Mouse (Mus musculus) neutrophil, adult 5-6 weeks (primary cell): ENCODE data around the gene Ddx31. TPM values are rescaled to one million over a fixed set of nuclear protein-coding genes. Genes with fewer than 3 reads are reported as not detected.

Source experiments
- ATAC-seq: fragments of 151-379, 151-347 bp; 2 replicates; pipeline ENCODE4 v1.8.0; 2017; ENCODE audit warnings: mild to moderate bottlenecking, moderate TSS enrichment; ENCODE audit not compliant: insufficient number of reproducible peaks, poor library complexity, low FRiP score, severe bottlenecking; ENCODE audit errors: extremely low read depth
- total RNA-seq: library from RNA; stranded (forward); fragments of 200-1000 nt; gene quantifications from 2 replicates; pipeline ENCODE4 v1.2.3, GENCODE M21; 2017

Gene Ddx31
- total RNA-seq, result 16.6 and 17.6 TPM in 2 replicates

DNA sequence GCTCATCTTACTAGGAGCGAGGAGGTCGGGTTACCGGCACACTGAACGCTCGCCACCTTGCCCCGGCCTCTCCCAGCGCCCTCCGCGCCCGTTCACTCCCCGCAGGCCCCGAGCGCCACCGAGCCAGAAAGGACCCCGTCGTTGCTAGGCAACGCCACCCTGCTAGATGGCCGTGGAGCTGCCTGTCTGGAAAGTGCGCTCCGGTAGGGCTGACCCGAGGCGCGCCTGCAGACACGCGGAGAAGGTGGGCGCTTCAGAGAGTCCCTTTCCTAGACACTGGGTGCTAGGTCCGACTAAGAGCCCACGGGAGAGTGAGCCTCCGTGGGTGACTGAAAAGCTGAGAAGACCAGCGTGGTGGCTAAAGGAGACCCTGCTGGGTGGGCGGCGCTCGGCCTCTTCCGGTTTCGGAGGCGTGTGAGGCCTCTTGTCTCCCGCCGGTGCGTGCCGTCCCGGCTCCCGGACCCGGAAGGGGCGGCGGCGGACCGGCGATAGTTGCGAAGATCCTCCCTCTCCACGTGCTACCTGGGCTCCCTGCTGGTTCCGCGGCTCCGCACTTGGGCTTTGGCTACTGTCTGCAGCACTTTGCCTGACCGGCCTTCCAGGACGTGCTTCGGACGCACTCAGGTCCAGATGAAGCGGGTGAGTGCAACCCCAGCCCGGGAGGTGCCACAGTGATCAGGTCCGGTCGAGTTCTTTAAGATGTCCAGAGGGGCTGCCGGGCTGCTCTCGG is at the start of gene Ddx31, which contains the start of gene Gtf3c4:
Gene Ddx31 (plus strand): TSS at position 185 of the 730 bp plus-strand sequence.
Gene Gtf3c4 (minus strand): TSS at position 139 of the 730 bp plus-strand sequence.
- ATAC-seq, result peak; percentile 95

DNA sequence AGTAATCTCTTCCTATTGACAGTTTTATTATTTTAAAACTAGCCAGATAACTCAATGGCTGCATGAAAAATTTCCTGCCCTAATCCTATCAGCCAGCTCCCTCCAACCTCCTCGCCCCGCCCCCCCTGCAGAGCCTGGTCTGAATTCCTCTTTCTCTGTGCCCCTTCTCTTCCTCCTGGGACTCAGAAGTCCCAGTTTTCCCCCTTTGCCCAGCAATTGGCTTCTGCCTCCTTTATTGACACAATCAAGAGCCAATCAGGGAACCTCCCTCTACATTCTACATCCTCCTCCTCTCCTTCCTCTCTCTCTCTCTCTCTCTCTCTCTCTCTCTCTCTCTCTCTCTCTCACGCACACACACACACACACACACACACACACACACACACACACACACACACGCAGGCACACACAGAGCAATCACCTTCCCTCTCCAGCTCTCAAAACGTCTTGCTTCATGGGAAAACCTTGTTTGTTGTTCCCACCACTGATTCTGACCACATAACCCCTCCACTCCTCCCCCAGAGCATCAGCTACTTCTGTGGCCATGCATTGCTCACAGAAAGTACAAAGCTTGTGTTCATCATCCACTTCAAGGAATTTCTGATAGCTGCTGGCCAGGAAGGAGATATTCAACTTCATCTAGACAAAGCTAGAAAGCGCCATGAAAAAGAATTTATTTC is 47.1 kb upstream of the Ddx31 start:
- no peak for ATAC-seq

DNA sequence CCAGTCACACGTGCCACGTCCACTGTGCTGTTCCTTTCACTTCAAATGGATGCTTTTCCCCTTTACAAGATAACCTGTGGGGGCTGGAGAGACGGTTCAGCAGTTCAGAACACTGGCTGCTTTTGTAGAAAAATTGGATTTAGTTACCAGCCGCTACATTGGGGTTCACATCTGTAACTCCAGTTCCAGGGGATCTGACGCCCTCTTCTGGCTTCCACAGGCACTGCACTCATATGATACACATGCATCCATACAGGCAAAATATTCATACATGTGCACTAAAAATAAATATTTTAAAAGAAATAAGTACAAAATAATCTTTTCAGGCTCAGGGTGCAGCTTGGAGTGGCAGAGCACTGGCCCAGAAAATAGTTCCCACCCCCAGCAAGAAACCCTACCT is 45.6 kb upstream of the Ddx31 start:
- no peak for ATAC-seq

DNA sequence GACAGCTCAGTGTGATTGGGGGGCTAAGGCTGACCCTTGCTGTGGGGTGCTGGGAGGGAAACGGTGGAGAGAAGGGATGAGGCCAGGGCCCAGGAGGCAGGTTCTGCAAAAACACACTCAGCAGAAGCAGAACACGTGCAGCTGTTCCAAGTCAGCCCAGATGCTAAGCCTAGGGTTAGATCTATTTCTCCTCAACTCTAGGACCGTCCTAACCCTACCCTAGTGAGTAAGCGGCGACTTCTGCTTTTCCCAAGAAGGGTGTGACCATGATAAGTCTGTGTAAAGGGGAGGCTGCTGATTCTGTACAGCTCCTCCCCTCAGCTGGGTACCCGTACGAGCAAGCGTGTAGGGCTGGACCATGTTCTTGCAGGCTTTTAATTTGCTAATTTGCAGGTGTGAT is 43.9 kb upstream of the Ddx31 start:
- no peak for ATAC-seq

DNA sequence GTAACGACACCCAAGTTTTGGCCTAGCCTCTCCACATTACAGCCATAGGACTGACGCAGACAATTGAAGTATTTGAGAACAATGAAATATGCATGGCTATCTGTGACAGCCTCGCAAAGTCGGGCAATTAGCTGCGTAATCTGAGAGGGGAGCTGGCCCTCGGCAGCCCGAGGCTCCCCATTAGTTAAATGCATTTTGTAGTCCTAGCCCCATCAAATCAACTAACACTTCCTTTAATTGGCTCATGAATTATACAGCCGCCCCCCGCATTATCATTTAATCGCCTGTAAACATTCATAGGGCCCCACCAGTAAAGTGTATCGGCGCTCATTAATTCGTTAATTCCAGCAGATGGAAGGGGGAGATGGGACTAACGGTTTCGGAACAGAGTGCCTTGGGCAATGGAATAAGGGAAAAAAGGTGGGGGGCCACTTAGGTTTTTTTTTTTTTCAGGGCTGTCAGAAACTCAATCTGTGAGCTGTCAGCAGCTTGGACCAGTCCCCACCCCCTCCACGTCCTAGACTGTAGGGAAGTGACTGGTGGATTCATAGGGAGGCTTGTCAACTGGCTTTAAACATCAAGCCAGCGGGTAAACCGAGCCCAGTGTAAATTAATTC is 42.6 kb upstream of the Ddx31 start:
- ATAC-seq, result no peak

DNA sequence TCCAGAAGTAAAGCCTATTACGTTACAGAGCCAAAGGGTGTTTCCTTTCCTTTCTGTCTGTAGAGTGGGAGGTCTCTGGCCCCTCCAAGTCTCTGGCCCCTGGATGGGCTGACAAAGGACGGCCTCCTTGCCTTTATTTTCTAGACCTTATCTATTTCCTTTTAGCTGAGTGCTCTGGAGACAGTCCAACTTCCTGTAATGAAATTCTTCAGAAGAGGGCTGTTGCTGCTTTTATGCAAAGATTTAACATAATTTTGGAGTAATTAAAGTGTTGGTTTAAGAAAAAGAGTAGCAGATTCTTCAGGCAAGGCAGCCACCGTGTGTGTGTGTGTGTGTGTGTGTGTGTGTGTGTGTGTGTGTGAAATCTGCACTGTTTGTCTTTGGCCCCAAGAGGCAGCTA is 41.8 kb upstream of the Ddx31 start:
- ATAC-seq, result no peak

DNA sequence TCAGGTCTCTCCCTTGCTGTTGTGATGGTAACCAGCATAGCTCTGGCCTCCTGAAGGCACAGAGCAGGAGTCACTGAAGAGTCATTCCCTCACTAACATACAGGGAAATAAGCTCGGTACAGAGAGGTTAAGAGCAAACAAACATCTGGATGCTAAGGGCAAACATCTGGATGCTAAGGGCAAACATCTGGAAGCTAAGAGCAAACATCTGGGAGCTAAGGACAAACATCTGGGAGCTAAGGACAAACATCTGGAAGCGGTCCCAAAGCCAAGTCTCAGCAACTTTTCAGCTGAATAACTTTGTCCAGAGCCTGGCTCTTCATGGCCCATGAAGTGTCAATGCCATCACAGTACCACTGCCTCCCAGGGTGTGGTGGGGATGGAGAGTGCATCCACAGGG is 40.6 kb upstream of the Ddx31 start:
- ATAC-seq, result no peak

DNA sequence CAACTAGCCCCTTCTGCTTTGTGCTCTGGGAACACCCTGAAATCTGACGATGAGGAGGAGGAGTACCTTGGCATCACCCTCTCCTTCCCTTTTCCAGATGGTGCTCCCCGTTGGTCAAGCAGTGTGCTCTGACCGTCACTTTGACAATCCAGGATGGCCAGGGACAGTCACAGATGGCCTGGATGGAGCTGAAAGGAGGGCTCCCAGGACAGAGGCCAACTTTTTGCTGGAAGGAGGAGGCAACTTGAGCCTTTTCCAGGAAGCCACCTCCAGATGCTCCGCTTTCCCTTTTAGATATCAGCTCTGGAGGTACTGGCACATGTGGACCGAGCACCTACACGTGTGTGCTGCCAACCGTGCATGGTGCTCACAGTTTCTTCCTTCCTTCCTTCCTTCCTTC is 36.8 kb upstream of the Ddx31 start:
- ATAC-seq, result no peak

DNA sequence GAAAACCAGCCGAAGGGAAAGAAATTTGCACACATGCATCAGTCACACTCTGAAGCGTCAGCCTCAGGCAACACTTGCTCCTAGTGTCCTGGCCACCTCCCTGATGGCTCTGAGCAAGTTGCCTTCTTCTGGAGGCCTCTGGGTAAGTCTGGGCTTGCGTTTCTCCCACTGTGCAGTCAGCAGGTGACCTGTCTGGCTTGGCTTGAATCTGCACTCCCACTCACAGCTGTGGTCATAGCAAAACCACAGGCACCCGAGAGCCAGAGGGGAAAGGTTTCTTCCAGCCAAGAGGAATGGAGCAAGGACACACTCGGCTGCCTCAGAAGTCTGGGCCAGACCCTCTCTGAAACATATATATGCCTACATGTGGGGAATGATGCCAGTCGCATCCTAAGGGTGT is 31.4 kb upstream of the Ddx31 start:
- ATAC-seq, result no peak

DNA sequence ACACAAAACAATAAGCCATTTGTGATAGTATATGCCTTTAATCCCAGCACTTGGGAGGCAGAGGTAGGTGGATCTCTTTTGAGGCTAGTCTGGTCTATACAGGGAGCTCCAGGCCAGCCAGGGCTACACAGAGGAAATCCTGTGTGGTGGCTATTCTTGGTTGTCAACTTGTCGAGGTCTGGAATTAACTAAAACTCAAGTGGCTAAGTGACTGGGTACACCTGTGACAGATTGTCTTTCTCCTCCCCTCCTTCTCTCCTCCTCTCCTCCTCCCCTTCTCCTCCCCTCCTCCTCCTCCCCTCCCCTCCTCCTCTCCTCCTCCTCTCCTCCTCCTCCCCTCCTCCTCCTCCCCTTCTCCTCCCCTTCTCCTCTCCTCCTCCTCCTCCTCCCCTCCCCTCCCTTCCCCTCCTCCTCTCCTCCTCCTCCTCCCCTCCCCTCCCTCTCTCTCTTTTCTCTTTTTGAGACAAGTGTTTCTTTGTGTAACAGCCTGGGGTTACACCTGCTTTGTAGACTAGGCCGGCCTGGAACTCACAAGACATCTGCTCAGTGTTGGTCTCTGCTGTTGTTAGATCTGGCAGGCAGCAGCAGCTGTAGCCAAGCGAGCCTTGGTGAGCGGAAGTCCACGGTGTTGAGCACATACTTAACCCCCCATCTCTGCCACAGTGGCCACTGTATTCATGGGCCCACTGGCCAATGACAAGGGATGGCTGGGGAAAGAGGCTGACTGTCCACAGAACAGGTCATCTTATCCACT is 29.8 kb upstream of the Ddx31 start:
- no peak for ATAC-seq

DNA sequence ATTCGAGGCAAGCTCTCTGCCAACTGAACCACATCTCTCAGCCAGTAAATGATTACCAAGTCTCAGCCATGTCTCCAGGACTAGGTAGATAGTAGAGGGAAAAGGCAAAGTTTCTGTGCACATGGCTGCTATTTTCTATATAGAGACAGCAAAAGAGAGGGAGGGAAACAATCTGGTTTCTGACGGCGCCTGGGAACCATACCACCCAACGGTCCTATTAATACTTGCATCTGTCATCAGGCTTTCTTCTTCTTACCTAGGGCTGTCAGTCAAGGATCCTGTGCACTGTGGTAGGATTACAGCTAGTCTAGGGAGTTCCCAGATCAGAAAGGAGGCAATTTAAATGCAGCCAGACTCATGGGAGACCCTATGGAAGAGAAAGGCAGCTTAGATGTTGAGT is 21.3 kb upstream of the Ddx31 start:
- no peak for ATAC-seq

DNA sequence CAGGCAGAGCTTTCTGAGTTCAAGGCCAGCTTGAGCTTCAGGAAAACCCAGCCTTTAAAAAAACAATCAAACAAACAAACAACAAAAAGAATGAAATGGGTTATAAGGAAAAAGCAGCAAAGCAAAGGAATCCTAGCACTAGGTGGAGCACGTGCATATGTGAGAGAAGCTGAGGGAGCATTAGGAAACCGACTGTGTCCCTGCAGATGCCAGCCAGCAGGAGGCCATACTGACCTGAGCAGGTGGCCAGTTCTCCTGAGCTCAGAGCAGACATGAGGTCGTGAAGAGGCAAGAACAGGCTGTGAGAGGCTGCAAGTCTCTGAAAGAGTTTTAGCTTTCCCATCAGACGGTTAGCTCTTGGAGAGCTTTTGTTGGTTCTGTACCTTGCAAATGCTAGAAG is 10.9 kb upstream of the Ddx31 start:
- ATAC-seq, result no peak

DNA sequence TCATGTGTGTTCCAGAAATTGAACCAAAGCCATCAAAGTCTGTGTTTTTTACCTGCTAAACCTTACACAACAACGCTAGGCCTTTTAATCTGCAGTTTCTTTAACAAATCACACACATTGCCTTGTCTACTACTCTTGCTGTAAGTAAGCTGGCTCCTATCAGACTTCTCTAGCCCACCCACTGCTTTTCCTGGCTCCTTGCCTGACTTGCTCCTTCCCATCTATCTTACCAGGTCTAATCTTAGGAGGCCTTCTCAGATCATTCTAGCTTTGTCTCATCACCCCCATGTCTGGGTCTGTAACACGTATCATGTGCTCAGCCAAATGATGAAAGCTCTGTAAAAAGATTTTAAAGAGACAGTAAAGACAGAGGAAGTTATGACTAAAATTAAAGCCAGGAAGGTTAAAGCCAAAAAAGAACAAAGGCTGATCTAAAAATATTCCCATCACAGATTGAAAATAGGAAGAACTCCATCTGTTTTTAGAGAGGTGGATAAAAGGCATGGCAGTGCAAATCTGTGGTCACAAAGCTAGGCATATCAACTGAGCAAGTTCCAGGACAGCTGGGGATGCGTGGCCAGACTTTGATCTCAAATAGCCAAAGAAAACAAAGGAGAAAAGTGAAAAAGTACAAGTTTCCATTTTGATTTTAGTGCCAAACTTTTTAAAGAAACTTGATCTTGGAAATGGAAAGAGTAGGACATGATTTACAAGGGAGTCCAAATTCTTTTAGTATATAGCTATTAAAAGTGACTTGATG is 3.8 kb upstream of the Ddx31 start:
- ATAC-seq, result no peak

DNA sequence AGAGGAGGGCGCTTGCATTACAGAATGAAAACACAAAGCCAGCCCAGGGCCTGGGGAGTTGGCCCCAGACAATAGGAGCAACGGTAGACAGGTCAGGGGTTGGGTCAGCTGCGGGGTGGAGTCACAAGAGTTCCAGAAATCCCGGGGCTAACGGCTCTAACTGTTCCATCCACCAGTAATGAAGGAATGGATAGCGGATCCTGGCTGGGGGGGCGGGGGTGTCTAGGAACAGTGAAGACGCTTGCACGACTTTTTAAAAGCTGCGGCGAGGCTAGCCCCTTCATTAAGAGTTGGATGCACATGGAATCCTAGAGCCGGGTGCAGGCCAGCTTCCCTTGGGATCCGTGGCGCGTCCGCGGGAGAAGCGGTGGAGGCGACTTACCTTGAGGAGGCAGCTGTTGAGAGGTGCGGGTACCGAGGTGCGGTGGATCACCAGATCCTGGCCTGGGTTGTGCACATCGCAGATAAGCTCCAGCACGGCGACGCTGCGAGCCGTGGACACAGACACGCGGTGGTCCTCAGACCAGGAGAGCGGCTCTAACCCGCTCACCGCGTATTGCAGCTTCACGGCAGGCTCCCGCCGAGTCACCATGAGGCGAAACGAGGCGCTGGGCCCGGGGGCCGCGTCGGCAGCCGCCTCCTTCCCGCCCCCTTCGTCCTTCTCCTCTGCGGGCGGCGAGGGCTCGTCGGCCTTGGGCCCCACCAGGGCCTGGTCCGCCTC is 545 bp upstream of the Ddx31 start:
- ATAC-seq, result peak; percentile 2; the same call in 1 of the 2 replicates

DNA sequence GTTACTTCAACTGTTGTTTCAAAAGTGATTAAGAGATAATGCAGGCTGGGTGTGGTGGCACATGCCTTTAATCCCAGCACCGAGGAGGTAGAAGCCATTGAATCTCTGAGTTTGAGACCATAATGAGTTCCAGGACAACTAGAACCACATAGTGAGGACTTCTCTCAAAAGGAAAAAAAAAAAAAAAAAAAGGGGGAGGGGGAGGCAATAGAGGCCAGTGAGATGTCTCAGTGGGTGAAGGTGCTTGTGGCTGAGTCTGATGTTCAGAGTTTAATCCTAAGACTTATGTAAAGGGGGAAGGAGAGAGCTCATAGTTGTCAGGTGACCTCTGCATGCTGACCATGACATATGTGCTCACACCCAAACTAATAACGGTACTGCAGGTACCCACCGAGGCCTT is 1.8 kb downstream of the Ddx31 start:
- no peak for ATAC-seq

DNA sequence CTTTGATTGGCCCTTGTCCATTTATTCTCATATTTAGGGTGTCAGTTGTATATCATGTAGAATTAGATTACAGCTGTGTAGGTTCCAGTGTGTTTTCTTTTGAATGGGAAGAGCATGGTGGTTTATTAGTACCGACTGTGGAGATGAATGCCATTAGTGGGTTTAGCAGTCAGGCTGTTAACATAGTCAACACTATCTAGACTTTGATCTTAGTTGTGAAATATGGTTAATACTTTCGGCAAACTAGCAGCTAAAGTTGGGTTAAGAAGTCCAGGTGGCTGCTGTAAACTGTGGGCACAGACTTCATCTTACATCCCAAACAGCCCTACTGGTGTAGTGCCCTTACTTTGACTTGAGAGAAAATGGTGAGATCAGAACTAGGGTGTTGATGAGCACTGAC is 8.7 kb downstream of the Ddx31 start:
- ATAC-seq, result no peak

DNA sequence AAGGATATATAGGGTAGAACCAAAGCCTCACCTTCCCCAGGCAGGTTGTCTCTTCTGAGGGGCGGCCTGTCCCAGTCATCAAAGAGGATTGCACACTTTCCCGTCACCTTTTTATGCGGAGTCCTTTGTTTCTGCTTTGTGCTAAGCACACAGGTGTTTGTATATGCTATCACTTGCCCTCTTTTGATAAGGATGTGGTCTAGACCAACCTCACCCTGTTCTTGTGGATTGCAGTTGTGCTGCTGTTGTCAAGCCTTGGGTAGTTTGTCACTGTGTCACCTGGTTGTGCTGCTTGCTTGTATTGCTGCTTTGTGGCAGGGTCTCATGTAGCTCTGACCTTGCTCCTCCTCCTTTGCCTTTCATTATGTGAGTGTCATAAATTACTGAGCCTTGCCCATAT is 12.4 kb downstream of the Ddx31 start:
- ATAC-seq, result no peak

DNA sequence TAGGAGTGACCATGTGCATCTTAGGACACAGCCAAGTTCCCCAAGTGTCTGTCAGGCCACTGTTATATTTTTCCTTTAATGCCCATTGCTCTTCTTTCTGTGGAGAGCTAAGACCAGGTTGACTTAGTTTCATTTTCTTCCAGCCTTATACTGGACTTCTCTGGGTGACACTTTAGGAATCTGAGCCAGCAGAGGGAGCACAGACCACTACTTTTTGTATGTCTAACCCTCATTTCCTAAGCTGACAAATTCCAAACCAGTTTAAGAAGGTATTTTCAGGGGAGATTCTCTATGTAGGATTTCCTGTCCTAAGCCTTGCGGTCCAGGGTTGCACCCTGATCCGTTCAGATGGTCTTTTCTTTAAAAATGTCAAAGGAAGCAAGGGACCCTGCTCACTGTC is 15.6 kb downstream of the Ddx31 start:
- ATAC-seq, result no peak
